Mouse (Mus musculus): ENCODE measurements around the gene Bcorl1. TPM values are rescaled to one million over a fixed set of nuclear protein-coding genes. Genes with fewer than 3 reads are reported as not detected.
"Not testable (repeated sequence)": the region's sequence is repeated elsewhere in the genome, so short reads cannot be mapped to it uniquely, and the experiment has no call there.

Bcorl1 gene
- total RNA-seq, 2 experiments from 2014 or later = 6.4 to 6.8 TPM

GRCm38 (mm10) chrX:48389380-48389779 is 48.2 kb downstream of the Bcorl1 start:
- no peak for DNase-seq

GRCm38 (mm10) chrX:48399994-48400393 is 58.8 kb downstream of the Bcorl1 start:
- no peak for DNase-seq

- DNase-seq = peak; percentile 66
Measured at GRCm38 (mm10) chrX:48405141-48405540, 64.0 kb downstream of the Bcorl1 start.

- DNase-seq = peak; percentile 78
Measured at GRCm38 (mm10) chrX:48409611-48410387, 68.6 kb downstream of the Bcorl1 start.

GRCm38 (mm10) chrX:48410388-48410776 is 69.2 kb downstream of the Bcorl1 start:
- no peak for DNase-seq

GRCm38 (mm10) chrX:48412629-48413028 is 71.5 kb downstream of the Bcorl1 start:
- no peak for DNase-seq

GRCm38 (mm10) chrX:48414291-48414690 is 73.1 kb downstream of the Bcorl1 start:
- DNase-seq = no peak

- no peak for DNase-seq
Measured at GRCm38 (mm10) chrX:48418417-48418816, 77.3 kb downstream of the Bcorl1 start.

- no peak for DNase-seq
Measured at GRCm38 (mm10) chrX:48422986-48423385, 81.8 kb downstream of the Bcorl1 start.

- no peak for DNase-seq
Measured at GRCm38 (mm10) chrX:48423671-48424070, 82.5 kb downstream of the Bcorl1 start.

GRCm38 (mm10) chrX:48424583-48424982 is 83.4 kb downstream of the Bcorl1 start:
- peak; percentile 28 for DNase-seq

GRCm38 (mm10) chrX:48425280-48425679 is 84.1 kb downstream of the Bcorl1 start:
- DNase-seq = no peak

- no peak for DNase-seq
Measured at GRCm38 (mm10) chrX:48428241-48428640, 87.1 kb downstream of the Bcorl1 start.

- DNase-seq = no peak
Measured at GRCm38 (mm10) chrX:48428642-48429041, 87.5 kb downstream of the Bcorl1 start.

GRCm38 (mm10) chrX:48429100-48429499 is 87.9 kb downstream of the Bcorl1 start:
- DNase-seq = no peak

GRCm38 (mm10) chrX:48429538-48429937 is 88.4 kb downstream of the Bcorl1 start:
- DNase-seq = no peak

GRCm38 (mm10) chrX:48432599-48433526 is 91.7 kb downstream of the Bcorl1 start:
- no peak for DNase-seq

GRCm38 (mm10) chrX:48433527-48433899 is 92.4 kb downstream of the Bcorl1 start:
- peak; percentile 35 for DNase-seq

GRCm38 (mm10) chrX:48434251-48434650 is 93.1 kb downstream of the Bcorl1 start:
- no peak for DNase-seq

GRCm38 (mm10) chrX:48435477-48435900 is 94.3 kb downstream of the Bcorl1 start:
- DNase-seq = peak; percentile 59

GRCm38 (mm10) chrX:48436082-48436481 is 94.9 kb downstream of the Bcorl1 start:
- DNase-seq = not testable (repeated sequence)

- DNase-seq = no peak
Measured at GRCm38 (mm10) chrX:48439036-48439435, 97.9 kb downstream of the Bcorl1 start.

GRCm38 (mm10) chrX:48441548-48441947 is 100.4 kb downstream of the Bcorl1 start:
- no peak for DNase-seq
